Mouse (Mus musculus) midbrain, postnatal 0 days (tissue): Measurements from ENCODE around the gene Phlda1. TPM values are rescaled to one million over a fixed set of nuclear protein-coding genes. Genes with fewer than 3 reads are reported as not detected.

Source experiments
- ATAC-seq: fragments of 200-750 bp; cut with Nextera tagmentation; 2 replicates; pipeline ENCODE4 v1.8.0; 2017; ENCODE audit warnings: moderate number of reproducible peaks, mild to moderate bottlenecking, moderate TSS enrichment, moderate library complexity; ENCODE audit not compliant: low FRiP score
- DNase-seq: peaks from one replicate; pipeline ENCODE4 v3.0.0-alpha.2; 2015; ENCODE audit warnings: low spot score
- H3K27ac ChIP-seq: fragments of 300-500 bp; sonication (generic); 2 replicates; pipeline ENCODE4 v1.5.1; 2014; ENCODE audit warnings: low read depth, mild to moderate bottlenecking, low read length, mixed read lengths
- H3K27me3 ChIP-seq: fragments of 300-500 bp; sonication (generic); 2 replicates; pipeline ENCODE4 v1.6.1; 2014; ENCODE audit warnings: low read length, control low read depth, mixed read lengths; ENCODE audit not compliant: insufficient read depth
- H3K36me3 ChIP-seq: fragments of 300-500 bp; sonication (generic); 2 replicates; pipeline ENCODE4 v1.6.1; 2014; ENCODE audit warnings: low read length, control low read depth, mixed read lengths; ENCODE audit not compliant: insufficient read depth
- H3K4me1 ChIP-seq: fragments of 300-500 bp; sonication (generic); 2 replicates; pipeline ENCODE4 v1.6.1; 2014; ENCODE audit warnings: mild to moderate bottlenecking, control low read depth, antibody characterized with exemption, low read length, mixed read lengths; ENCODE audit not compliant: insufficient read depth
- H3K4me2 ChIP-seq: fragments of 300-500 bp; sonication (generic); 2 replicates; pipeline ENCODE4 v1.6.1; 2014; ENCODE audit warnings: low read depth, mild to moderate bottlenecking, low read length, mixed read lengths; ENCODE audit not compliant: poor library complexity, severe bottlenecking
- H3K4me3 ChIP-seq: fragments of 300-500 bp; sonication (generic); 2 replicates; pipeline ENCODE4 v1.5.1; 2014; ENCODE audit warnings: low read depth, mild to moderate bottlenecking, low read length, moderate library complexity
- H3K9ac ChIP-seq: fragments of 300-500 bp; sonication (generic); replicated peaks from 2 replicates; pipeline ENCODE4 v1.6.1; 2014; ENCODE audit warnings: mild to moderate bottlenecking, low read length, moderate library complexity, mixed read lengths; ENCODE audit not compliant: poor library complexity, severe bottlenecking
- H3K9me3 ChIP-seq: fragments of 300-500 bp; sonication (generic); 2 replicates; pipeline ENCODE4 v1.6.1; 2016; ENCODE audit warnings: low read length, control low read depth
- CTCF ChIP-seq: IDR thresholded peaks from 2 replicates; pipeline ENCODE4 v1.5.1; 2016; ENCODE audit warnings: antibody characterized with exemption, mild to moderate bottlenecking
- WGBS: fragments of 180-500 bp; shearing (Covaris S2); extraction: QIAGEN DNeasy Blood & Tissue Kit; methylation state at CpG from one replicate; pipeline ENCODE4 v1.1.7; 2014; 5-methylcytosine and 5-hydroxymethylcytosine counted together
- polyA plus RNA-seq: library from polyadenylated mRNA; unstranded; fragments of >200 nt; fragmentation: Nextera tagmentation; extraction: Ambion mirVana; gene quantifications from 2 replicates; pipeline ENCODE4 v1.2.1, GENCODE M21; 2015
- total RNA-seq: library from RNA; depleted of rRNA; stranded (reverse); fragments of >200 nt; gene quantifications from 2 replicates; pipeline ENCODE4 v1.2.3, GENCODE M21; 2014; rRNA removed

Phlda1 gene
- total and polyA plus RNA-seq, 2 experiments from 2014 or later, result 6.8 to 32.9 TPM

GRCm38 (mm10) chr10:111545648-111546047 lies 39.6 kb downstream of the Phlda1 start:
- no peak for ATAC-seq
- Histone ChIP-seq H3K27ac (no peak overlapping the region), H3K36me3 (no peaks in the 10 kb centered on the region), H3K4me1 (0 out of 2 replicates have a peak, but pooled peaks cover 4% of the 10 kb centered on the region), H3K4me3 (no peak overlapping the region), H3K4me2 (no peak overlapping the region), H3K27me3 (no peaks in the 10 kb centered on the region), H3K9me3 (no peaks in the 10 kb centered on the region), H3K9ac (no peak overlapping the region)
- TF ChIP-seq CTCF, result no peak
- WGBS, result 78% methylated on average over 4 of the region's 4 CpGs
- no peak for DNase-seq

DNA sequence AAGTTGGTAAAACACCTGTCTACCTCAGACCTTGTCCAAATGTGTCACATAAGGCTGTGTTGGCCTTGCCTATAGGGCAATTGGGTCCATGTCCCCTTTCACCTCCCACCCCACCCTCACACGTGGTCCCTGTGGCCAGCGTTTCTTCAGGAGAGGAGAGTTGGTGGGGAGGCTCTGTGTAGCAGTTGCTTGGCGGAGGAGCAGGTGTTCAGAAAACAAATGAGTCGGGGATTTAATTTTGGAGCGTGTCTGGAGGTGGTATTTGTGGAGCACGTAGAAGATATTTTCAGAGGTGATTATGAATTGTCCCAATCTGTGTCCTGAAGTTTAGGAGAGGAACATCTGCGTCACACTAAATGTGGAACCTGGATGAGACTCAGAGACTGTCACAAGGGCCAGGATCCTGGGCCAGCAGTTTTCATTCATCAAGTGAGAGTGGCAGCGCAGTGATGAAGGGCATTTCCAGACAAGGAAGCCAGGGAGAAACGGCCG lies 41.8 kb downstream of the Phlda1 start:
- Histone ChIP-seq H3K36me3 (no peaks in the 10 kb centered on the region), H3K4me3 (no peak overlapping the region), H3K27me3 (no peaks in the 10 kb centered on the region), H3K4me1 (0 out of 2 replicates have a peak, but pooled peaks cover 4% of the 10 kb centered on the region), H3K9me3 (no peaks in the 10 kb centered on the region), H3K9ac (no peak overlapping the region), H3K27ac (no peak overlapping the region), H3K4me2 (no peak overlapping the region)
- 77% methylated on average over 10 of the region's 10 CpGs for WGBS
- DNase-seq (no peak), ATAC-seq (no peak)
- TF ChIP-seq CTCF, result no peak

- no peak for ATAC-seq
Observed at GRCm38 (mm10) chr10:111550075-111550695, 44.1 kb downstream of the Phlda1 start.

GRCm38 (mm10) chr10:111553695-111554094 lies 47.6 kb downstream of the Phlda1 start:
- Histone ChIP-seq H3K9ac (no peak overlapping the region), H3K36me3 (no peaks in the 10 kb centered on the region), H3K9me3 (no peaks in the 10 kb centered on the region), H3K4me3 (no peak overlapping the region), H3K27ac (no peak overlapping the region), H3K4me2 (no peak overlapping the region), H3K4me1 (no peaks in the 10 kb centered on the region), H3K27me3 (no peaks in the 10 kb centered on the region)
- TF ChIP-seq CTCF, result no peak
- 81% methylated on average over 7 of the region's 7 CpGs for WGBS
- no peak for ATAC-seq
- DNase-seq, result no peak

More at GRCm38 (mm10) chr10:111550075-111550695, 44.1 kb downstream of the Phlda1 start:
- no peak overlapping the region for H3K27ac ChIP-seq
- no peaks in the 10 kb centered on the region for H3K4me1 ChIP-seq
- H3K4me3 ChIP-seq, result no peak overlapping the region
- no peaks in the 10 kb centered on the region for H3K9me3 ChIP-seq
- H3K4me2 ChIP-seq, result no peak overlapping the region
- no peaks in the 10 kb centered on the region for H3K27me3 ChIP-seq
- no peak overlapping the region for H3K9ac ChIP-seq
- 66% methylated on average over 6 of the region's 6 CpGs for WGBS
- no peak for TF ChIP-seq CTCF
- no peaks in the 10 kb centered on the region for H3K36me3 ChIP-seq
- DNase-seq, result peak; percentile 62

DNA sequence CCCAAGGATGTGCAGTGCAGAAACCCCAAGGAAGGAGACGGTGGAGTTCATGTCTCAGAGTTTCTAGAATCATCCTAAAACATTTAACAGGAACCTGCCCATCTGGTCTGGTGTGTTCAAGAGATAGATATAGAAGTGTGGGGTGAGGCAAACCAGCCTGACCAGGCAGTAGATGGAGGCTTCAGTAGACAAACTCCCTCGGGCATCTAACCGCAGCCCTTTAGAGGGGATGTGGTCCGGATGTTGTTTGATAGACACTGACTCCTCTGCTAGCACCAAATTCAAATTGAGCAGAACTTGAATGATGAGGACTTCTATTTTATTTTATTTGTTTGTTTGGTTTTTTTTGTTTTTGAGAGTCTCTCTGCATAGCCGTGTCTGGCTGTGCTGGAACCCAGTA lies 48.6 kb downstream of the Phlda1 start:
- H3K27me3 ChIP-seq, result no peaks in the 10 kb centered on the region
- DNase-seq, result no peak
- H3K9ac ChIP-seq, result no peak overlapping the region
- H3K4me2 ChIP-seq, result no peak overlapping the region
- no peaks in the 10 kb centered on the region for H3K36me3 ChIP-seq
- ATAC-seq, result no peak
- 93% methylated on average over 5 of the region's 5 CpGs for WGBS
- H3K27ac ChIP-seq, result no peak overlapping the region
- no peak overlapping the region for H3K4me3 ChIP-seq
- H3K9me3 ChIP-seq, result no peaks in the 10 kb centered on the region
- TF ChIP-seq CTCF, result no peak
- H3K4me1 ChIP-seq, result no peaks in the 10 kb centered on the region

DNA sequence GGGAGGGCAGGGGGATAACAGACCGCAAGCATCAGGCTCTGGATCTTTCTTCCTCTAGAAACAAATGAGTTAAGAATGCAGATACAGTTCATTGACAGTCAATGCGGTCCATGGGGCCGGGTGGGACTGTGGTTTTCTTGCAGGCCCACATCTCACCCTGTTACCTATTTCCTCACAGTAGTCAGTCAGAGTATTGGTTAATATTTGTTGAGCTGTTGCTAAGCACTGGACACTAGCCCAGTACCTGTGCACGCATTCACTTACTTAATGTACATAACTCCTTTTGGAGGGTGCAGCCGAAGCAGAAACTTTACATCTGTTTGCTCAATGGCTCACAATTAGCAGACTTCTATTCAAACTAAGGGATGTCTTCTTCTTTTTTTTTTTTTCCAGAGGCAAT lies 52.1 kb downstream of the Phlda1 start:
- no peak for TF ChIP-seq CTCF
- no peak overlapping the region for H3K4me3 ChIP-seq

More for the DNA sequence above, 52.1 kb downstream of the Phlda1 start:
- H3K4me1 ChIP-seq, result no peaks in the 10 kb centered on the region
- no peaks in the 10 kb centered on the region for H3K27me3 ChIP-seq
- DNase-seq (no peak), ATAC-seq (no peak)
- no peaks in the 10 kb centered on the region for H3K9me3 ChIP-seq
- WGBS, result 86% methylated on average over 5 of the region's 5 CpGs
- no peaks in the 10 kb centered on the region for H3K36me3 ChIP-seq
- no peak overlapping the region for H3K4me2 ChIP-seq
- H3K27ac ChIP-seq, result no peak overlapping the region
- H3K9ac ChIP-seq, result no peak overlapping the region

Other genes starting within 250 kb of the Phlda1 start
- 3.8 and 6.0 TPM in 2 replicates for gene Bbs10, start 207.6 kb upstream of the Phlda1 start, total RNA-seq
- 1.5 and 2.7 TPM in 2 replicates for gene Bbs10, start 207.6 kb upstream of the Phlda1 start, polyA plus RNA-seq
- 57.1 and 83.3 TPM in 2 replicates for gene Nap1l1, start 33.1 kb upstream of the Phlda1 start, total RNA-seq
- gene Nap1l1, start 33.1 kb upstream of the Phlda1 start, polyA plus RNA-seq, result 160 and 171 TPM in 2 replicates